Mouse (Mus musculus) left cerebral cortex, postnatal 36 days (tissue): ENCODE results near the gene Tnfrsf25. TPM values are rescaled to one million over a fixed set of nuclear protein-coding genes. Genes with fewer than 3 reads are reported as not detected.

Experiments used
- DNase-seq, 2 experiments: peaks; one replicate each; pipeline ENCODE4 v3.0.0; 2021 to 2022; ENCODE audit warnings: low spot score in 2 of 2, mixed read lengths in 1 of 2
- intact Hi-C: fragments of 180-260 bp; cut with DNase I; formaldehyde crosslinking; loops from one replicate; pipeline ENCODE4 v1.15.1; 2025
- total RNA-seq, 2 experiments: library from RNA; stranded (reverse); gene quantifications; 2 replicates each; pipeline ENCODE4 v1.2.3; 2021

The Tnfrsf25 gene
- total RNA-seq, 2 experiments from 2014 or later = 8.7 to 10.1 TPM

- peak; percentile 86 to 90 for DNase-seq
- intact Hi-C loops = no loop called here
These were observed 27.1 kb upstream of the Tnfrsf25 start for GRCm38 (mm10) chr4:152088556-152089120.

- no peak for DNase-seq
- intact Hi-C loops = no loop called here
These were observed 25.5 kb upstream of the Tnfrsf25 start for GRCm38 (mm10) chr4:152090191-152090590.

- intact Hi-C loops = no loop called here
- no peak for DNase-seq
These were observed 22.9 kb upstream of the Tnfrsf25 start for GRCm38 (mm10) chr4:152092751-152093293.

- no peak for DNase-seq
- intact Hi-C loops = no loop called here
These were observed 21.5 kb upstream of the Tnfrsf25 start for GRCm38 (mm10) chr4:152094233-152094632.

GRCm38 (mm10) chr4:152095937-152096910, 19.5 kb upstream of the Tnfrsf25 start:
- DNase-seq = no peak
- intact Hi-C loops = loop anchor here (2.0 to 5.0 kb wide), 2 partner anchors 57 to 119 kb away; partner anchors contain the start of genes Nol9 and Tas1r1

GRCm38 (mm10) chr4:152096927-152097326, 18.8 kb upstream of the Tnfrsf25 start:
- intact Hi-C loops = loop anchor here (2.0 to 5.0 kb wide), 2 partner anchors 58 to 120 kb away; partner anchors contain the start of genes Nol9 and Tas1r1
- no peak for DNase-seq

GRCm38 (mm10) chr4:152097911-152098799, 17.6 kb upstream of the Tnfrsf25 start:
- no peak for DNase-seq
- intact Hi-C loops = loop anchor here (2.0 to 5.0 kb wide), 2 partner anchors 59 to 121 kb away; partner anchors contain the start of genes Nol9 and Tas1r1

- peak in 1 of 2 experiments; percentile 83 for DNase-seq
- intact Hi-C loops = no loop called here
These were observed 15.2 kb upstream of the Tnfrsf25 start for GRCm38 (mm10) chr4:152100541-152100940.

- DNase-seq = no peak
These were observed 14.6 kb upstream of the Tnfrsf25 start for GRCm38 (mm10) chr4:152101081-152101653.

GRCm38 (mm10) chr4:152101921-152102320, 13.8 kb upstream of the Tnfrsf25 start:
- no peak for DNase-seq
- intact Hi-C loops = no loop called here

More at GRCm38 (mm10) chr4:152101081-152101653, 14.6 kb upstream of the Tnfrsf25 start:
- intact Hi-C loops = no loop called here

GRCm38 (mm10) chr4:152103025-152103424, 12.7 kb upstream of the Tnfrsf25 start:
- intact Hi-C loops = no loop called here
- peak in 1 of 2 experiments; percentile 62 for DNase-seq

- intact Hi-C loops = no loop called here
- no peak for DNase-seq
These were observed 9.0 kb upstream of the Tnfrsf25 start for GRCm38 (mm10) chr4:152106746-152107145.

GRCm38 (mm10) chr4:152107493-152107892, 8.2 kb upstream of the Tnfrsf25 start:
- intact Hi-C loops = no loop called here
- no peak for DNase-seq

- intact Hi-C loops = no loop called here
- DNase-seq = peak in 1 of 2 experiments; percentile 65
These were observed 7.7 kb upstream of the Tnfrsf25 start for GRCm38 (mm10) chr4:152107971-152108509.

- intact Hi-C loops = no loop called here
- no peak for DNase-seq
These were observed 7.1 kb upstream of the Tnfrsf25 start for GRCm38 (mm10) chr4:152108673-152109072.

- DNase-seq = no peak
- intact Hi-C loops = no loop called here
These were observed 6.2 kb upstream of the Tnfrsf25 start for GRCm38 (mm10) chr4:152109509-152109908.

GRCm38 (mm10) chr4:152110689-152111088, 5.0 kb upstream of the Tnfrsf25 start:
- intact Hi-C loops = no loop called here
- no peak for DNase-seq

- no peak for DNase-seq
- intact Hi-C loops = no loop called here
These were observed 3.4 kb upstream of the Tnfrsf25 start for GRCm38 (mm10) chr4:152112329-152112728.

GRCm38 (mm10) chr4:152114080-152114479, 1.7 kb upstream of the Tnfrsf25 start:
- no peak for DNase-seq
- intact Hi-C loops = no loop called here
